Mouse (Mus musculus): ENCODE measurements around the gene Wscd2. TPM values are rescaled to one million over a fixed set of nuclear protein-coding genes. Genes with fewer than 3 reads are reported as not detected.
A peak's percentile ranks its signal among the peaks of the same experiment; 100 is the strongest.

Gene Wscd2
- total RNA-seq, 2 experiments from 2014 or later: 6.5 to 6.7 TPM

DNA sequence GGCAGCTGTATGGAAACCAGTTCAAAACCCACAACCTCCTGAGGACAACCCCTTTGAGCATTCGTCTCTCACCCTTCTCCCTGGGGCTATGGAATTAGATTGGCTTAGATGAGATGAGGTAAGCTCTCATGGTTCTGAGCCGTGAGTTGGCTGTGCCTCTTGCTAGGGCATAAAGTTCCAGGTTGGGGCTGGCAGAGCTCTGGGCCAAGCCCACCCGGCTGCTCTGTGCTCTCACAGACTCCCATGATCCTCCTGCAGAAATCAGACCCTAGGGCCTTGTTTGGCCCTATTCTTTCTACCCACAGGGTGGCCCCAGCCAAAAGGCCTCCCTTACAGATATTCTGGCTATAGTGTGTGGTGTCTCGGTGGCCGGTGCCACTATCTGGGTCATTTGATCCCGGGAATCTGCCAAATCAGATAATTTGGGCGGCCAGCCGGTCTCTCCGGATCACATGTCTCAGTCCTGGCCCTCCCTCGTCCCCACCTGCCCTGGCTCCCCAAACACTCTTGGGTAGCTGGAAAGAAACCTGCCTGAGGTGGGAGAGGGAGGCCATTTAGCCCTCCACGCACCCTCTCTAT lies 4.5 kb upstream of the Wscd2 start:
- no peak for DNase-seq

GRCm38 (mm10) chr5:113487879-113488278 lies 2.3 kb upstream of the Wscd2 start:
- DNase-seq: no peak

DNA sequence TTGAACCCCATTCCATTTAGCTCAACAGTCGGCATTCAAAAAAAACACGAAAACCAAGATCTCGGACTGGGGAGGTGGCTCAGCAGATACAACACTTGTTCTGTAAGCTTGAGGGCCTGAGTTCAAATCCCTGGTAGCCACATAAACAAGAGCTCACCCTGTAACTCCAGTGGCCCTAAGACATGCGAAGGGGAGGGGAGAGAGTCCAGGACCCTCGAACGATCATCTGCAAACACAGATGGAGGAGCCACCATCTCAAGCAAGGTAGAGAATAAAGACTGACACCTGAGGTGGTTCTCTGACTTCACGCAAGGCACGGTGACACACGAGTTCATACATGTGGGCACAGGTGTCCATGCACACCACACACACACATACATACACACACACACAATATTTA lies 516 bp upstream of the Wscd2 start:
- DNase-seq: no peak

DNA sequence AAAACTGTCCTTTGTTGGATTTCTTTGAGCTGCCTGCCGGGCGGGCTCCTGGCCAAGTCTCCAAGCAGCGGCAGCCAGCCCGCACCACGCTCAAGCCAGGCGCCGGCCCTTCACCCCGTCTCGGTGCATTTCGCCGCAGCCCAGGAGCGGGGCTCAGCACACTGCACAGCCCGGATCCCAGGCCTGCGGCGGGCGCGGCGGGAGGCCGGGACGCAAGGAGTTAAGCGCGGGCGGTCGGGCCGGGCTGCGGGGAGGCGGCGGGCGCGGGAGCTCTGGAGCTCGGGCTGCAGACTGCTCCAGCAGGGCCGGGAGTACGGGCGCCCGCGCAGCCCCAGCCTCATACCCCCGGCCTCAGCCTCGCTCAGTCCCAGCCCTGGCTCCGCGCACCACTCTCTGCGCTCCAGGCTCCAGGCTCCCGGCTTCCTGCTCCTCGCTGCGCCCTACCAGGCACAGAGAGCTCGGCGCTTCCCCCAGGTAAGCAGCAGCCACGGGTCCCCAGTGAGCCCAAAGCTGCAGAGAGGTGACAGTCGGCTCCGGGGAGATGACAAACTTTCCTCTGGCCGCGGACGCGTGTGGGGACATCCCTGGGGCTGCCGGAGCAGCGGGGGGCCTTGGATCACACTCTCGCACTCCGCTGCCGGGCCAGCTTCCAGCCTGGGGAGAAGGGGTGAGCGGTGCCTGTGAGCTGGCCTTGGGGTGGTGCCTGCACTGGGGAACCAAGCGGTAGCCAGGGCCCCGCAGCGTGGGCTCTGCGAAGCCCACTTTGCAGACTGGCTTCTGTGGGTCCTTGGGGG lies 531 bp downstream of the Wscd2 start:
- peak; percentile 56 for DNase-seq

DNA sequence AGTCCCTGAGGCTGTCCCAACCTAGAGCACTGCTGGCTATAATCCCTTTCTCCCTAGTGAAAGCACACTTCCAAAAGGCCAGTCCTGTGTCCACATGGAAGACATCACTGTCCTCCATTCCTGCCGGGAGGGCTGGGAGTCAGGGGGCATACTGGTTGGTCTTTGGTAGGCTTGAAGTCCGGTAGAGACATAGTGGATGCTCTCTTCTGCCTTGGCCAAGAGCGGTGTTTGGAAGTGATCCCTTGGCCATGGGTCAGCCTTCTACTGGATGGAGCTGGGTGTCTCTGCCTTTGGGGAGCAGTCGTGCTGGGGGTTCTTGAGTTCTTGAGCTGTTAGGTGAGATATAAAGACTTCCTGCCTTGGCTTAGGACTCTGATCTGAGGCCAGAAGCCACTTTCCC lies 1.4 kb downstream of the Wscd2 start:
- DNase-seq: no peak

DNA sequence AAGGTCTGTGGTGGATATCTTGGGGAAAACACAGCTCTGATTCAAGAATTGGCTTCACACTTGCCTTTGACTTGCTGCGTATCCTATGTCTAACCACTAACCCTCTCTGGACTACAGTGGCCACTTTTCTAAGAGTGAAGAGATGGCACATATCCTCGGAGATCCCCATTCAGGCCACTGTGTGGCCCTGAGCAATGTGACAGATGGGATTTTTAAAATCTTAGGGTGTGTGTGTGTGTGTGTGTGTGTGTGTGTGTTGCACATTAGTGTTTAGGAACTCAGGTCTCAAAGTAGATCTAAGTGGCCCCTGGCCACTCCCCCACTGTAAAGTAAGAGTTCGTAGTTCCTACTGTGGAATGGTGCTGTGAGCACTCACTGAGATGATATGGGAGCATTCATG lies 1.9 kb downstream of the Wscd2 start:
- no peak for DNase-seq

DNA sequence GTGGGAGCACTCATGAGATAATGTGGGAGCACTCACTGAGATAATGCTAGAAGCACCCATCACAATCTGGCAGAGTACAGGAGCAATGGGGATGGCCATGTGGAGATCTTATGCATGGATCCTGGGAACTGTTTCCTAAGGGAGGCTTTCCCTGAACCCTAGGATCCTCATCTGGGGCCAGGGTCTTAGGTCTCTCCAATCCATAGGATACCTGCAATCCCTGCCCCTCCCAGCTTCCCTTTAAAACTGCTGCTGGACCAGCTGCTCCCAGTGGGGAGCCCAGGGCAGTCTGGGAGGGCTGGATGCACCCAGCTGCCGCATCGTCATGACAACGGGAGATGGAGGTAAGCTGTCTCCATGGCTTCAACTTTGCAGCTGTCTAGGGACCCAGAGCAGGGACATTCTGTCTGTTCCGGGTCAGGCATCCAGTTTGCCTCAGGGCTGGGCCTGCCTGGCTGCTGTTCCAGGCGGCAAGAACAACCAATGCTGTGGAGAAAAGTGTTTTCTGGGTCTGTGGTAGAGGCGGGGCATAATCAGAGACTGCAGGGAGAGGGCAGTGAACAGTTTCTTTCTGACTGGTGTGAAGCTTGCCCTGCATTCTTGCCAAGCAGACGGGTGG lies 2.4 kb downstream of the Wscd2 start:
- peak; percentile 22 for DNase-seq

- no peak for DNase-seq
Measured at GRCm38 (mm10) chr5:113493997-113494396, 3.9 kb downstream of the Wscd2 start.

GRCm38 (mm10) chr5:113496926-113497325 lies 6.8 kb downstream of the Wscd2 start:
- DNase-seq: no peak

- no peak for DNase-seq
Measured at GRCm38 (mm10) chr5:113499421-113499820, 9.3 kb downstream of the Wscd2 start.

- no peak for DNase-seq
Measured at GRCm38 (mm10) chr5:113503276-113503675, 13.1 kb downstream of the Wscd2 start.

- no peak for DNase-seq
Measured at GRCm38 (mm10) chr5:113504654-113505053, 14.5 kb downstream of the Wscd2 start.

GRCm38 (mm10) chr5:113506065-113506464 lies 15.9 kb downstream of the Wscd2 start:
- DNase-seq: no peak

- DNase-seq: no peak
Measured at GRCm38 (mm10) chr5:113506779-113507178, 16.6 kb downstream of the Wscd2 start.

GRCm38 (mm10) chr5:113509167-113509566 lies 19.0 kb downstream of the Wscd2 start:
- no peak for DNase-seq

- DNase-seq: no peak
Measured at GRCm38 (mm10) chr5:113513640-113514039, 23.5 kb downstream of the Wscd2 start.

DNA sequence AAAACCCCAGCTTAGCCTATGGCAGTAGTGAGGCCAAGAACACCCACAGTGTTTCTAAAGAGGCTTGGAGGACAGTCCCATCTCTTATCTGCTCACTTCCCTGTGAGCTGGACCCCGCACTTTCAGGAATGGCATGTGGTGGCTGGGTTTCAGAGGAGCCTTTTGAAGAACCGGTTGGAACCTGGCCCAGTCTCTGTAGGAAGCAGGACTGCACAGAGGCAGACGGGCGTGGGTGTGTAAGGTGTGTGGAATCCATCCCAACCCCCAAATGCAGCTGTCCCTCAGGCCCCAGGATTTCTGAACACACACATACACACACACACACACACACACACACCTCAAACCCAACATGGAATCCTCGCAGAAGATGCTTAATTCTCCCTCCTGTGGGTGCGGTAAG lies 23.9 kb downstream of the Wscd2 start:
- no peak for DNase-seq

DNA sequence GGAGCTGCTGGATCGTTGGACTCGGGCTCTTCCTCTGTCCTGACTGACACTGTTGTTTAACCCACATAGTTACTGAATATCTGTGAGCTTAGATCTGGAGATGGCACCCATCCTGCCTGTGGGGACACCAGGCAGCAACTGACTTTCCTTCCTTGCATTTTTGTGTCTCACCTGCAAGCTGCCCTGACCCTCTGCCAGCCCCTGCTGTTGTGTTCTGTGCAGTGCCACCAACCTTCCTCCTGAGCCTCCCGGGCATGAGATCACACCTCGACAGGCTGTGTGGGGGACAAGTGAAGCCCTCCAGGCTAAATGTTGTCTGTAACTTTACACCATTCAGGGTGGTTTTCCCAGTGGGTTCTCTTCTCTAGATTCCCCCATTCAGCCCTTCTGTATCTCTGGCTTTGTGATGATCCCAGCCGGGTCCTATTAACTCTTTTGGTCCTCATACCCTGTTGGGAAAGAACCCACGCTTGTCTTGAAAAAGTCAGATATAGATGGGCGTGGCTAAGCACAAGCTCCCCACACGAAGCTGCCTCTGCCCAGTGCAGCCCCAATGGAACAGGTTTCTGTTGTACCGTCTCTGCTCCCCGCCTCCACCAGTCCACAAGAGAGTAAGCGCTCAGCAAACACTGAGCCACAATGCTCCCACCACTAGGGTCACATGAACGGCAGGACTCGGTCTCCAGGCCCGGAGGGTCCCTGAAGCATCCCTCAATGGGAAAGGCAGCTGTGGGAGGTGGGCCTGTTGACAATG lies 26.2 kb downstream of the Wscd2 start:
- DNase-seq: no peak

- DNase-seq: peak; percentile 50
Measured at GRCm38 (mm10) chr5:113516873-113517336, 26.8 kb downstream of the Wscd2 start.

- DNase-seq: no peak
Measured at GRCm38 (mm10) chr5:113517387-113517786, 27.3 kb downstream of the Wscd2 start.

DNA sequence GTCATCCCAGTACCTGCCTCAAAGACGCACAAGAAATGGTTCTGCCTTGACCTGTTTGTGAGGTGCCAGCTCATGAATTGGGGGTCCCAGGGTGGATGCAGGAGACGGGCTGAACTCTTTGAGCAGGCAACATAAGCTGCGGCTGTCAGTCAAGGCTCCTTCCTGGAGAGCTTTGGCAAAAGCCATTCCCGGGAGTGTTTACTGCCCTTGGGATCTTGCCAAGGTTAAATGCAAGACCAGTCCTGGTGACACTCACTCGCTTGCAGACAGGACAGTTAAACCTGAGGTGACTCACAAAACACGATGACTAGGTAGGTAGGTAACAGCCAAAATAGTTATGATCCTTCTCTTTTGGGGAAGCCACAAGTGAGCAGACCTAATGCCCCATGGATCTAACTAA lies 30.9 kb downstream of the Wscd2 start:
- DNase-seq: peak; percentile 40

- no peak for DNase-seq
Measured at GRCm38 (mm10) chr5:113538826-113539225, 48.7 kb downstream of the Wscd2 start.

DNA sequence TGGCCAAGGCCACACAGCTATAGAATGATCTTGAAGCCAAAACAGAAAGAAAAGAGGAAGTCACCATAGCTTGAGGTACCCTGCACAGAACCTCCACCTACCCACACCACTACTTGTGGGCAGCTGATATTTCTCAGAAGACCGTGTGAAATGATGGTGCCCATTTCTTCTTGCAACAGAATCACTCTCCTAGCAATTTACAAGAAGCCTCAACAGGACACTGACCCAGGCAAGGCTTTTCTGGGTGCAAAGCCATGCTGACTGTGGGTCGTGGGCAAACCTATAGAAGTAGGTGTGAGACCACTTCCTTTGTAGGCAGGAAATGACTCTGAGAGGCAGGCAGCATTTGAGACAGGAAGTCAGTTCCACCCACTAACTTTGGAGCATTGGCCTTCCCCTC lies 49.3 kb downstream of the Wscd2 start:
- DNase-seq: no peak

All from adrenal gland, postnatal 10 days (tissue).